Mouse (Mus musculus) limb, embryonic 11.5 days (tissue): Measurements from ENCODE around the gene Serinc4. TPM values are rescaled to one million over a fixed set of nuclear protein-coding genes. Genes with fewer than 3 reads are reported as not detected.
A peak's percentile ranks its signal among the peaks of the same experiment; 100 is the strongest.

ENCODE experiments used
- ATAC-seq: fragments of 200-750 bp; cut with Nextera tagmentation; 2 replicates; pipeline ENCODE4 v1.8.0; 2017; ENCODE audit warnings: low read depth; ENCODE audit not compliant: insufficient number of reproducible peaks, low FRiP score, low TSS enrichment
- DNase-seq: peaks from one replicate; pipeline ENCODE4 v3.0.0-alpha.2; 2015; ENCODE audit warnings: low spot score
- H3K27ac ChIP-seq: fragments of 300-500 bp; sonication (generic); replicated peaks from 2 replicates; pipeline ENCODE4 v1.5.1; 2014; ENCODE audit warnings: low read depth, mild to moderate bottlenecking, low read length
- H3K27me3 ChIP-seq: fragments of 300-500 bp; sonication (generic); 2 replicates; pipeline ENCODE4 v1.6.1; 2014; ENCODE audit warnings: mild to moderate bottlenecking, low read length, mixed read lengths; ENCODE audit not compliant: control insufficient read depth, insufficient read depth
- H3K36me3 ChIP-seq: fragments of 300-500 bp; sonication (generic); 2 replicates; pipeline ENCODE4 v1.6.1; 2014; ENCODE audit warnings: mild to moderate bottlenecking, low read length, moderate library complexity, mixed read lengths; ENCODE audit not compliant: control insufficient read depth, insufficient read depth
- H3K4me1 ChIP-seq: fragments of 300-500 bp; sonication (generic); 2 replicates; pipeline ENCODE4 v1.6.1; 2014; ENCODE audit warnings: low read length, mixed read lengths; ENCODE audit not compliant: control insufficient read depth, insufficient read depth
- H3K4me2 ChIP-seq: fragments of 300-500 bp; sonication (generic); 2 replicates; pipeline ENCODE4 v1.6.1; 2014; ENCODE audit warnings: low read depth, mild to moderate bottlenecking, moderate library complexity; ENCODE audit not compliant: severe bottlenecking
- H3K4me3 ChIP-seq: fragments of 300-500 bp; sonication (generic); 2 replicates; pipeline ENCODE4 v1.5.1; 2014; ENCODE audit warnings: low read depth, low read length
- H3K9ac ChIP-seq: fragments of 300-500 bp; sonication (generic); 2 replicates; pipeline ENCODE4 v1.6.1; 2014; ENCODE audit warnings: mild to moderate bottlenecking, low read length
- H3K9me3 ChIP-seq: fragments of 300-500 bp; sonication (generic); 2 replicates; pipeline ENCODE4 v1.6.1; 2016; ENCODE audit warnings: low read length; ENCODE audit not compliant: control insufficient read depth
- WGBS: fragments of 180-500 bp; shearing (Covaris S2); extraction: QIAGEN DNeasy Blood & Tissue Kit; methylation state at CpG from one replicate; pipeline ENCODE4 v1.1.7; 2014; 5-methylcytosine and 5-hydroxymethylcytosine counted together
- polyA plus RNA-seq: library from polyadenylated mRNA; unstranded; fragments of >200 nt; fragmentation: Nextera tagmentation; extraction: Ambion mirVana; gene quantifications from 2 replicates; pipeline ENCODE4 v1.2.1, GENCODE M21; 2014

Serinc4 gene
- polyA plus RNA-seq, 1 experiment from 2014 or later = 0.12 TPM

- Histone ChIP-seq H3K27me3 (no peaks in the 10 kb centered on the region), H3K4me2 (no peak overlapping the region), H3K4me1 (peaks cover 13% of the 10 kb centered on the region), H3K9ac (no peak overlapping the region), H3K9me3 (no peaks in the 10 kb centered on the region), H3K4me3 (no peak overlapping the region), H3K27ac (no peak overlapping the region), H3K36me3 (peaks cover 7% of the 10 kb centered on the region; the same call in 1 of the 2 replicates)
- WGBS = 87% methylated on average over 4 of the region's 4 CpGs
- ATAC-seq = no peak
- no peak for DNase-seq
These were observed 4.2 kb downstream of the Serinc4 start for GRCm38 (mm10) chr2:121452361-121452760.

- no peaks in the 10 kb centered on the region for H3K27me3 ChIP-seq
- H3K9me3 ChIP-seq = no peaks in the 10 kb centered on the region
- peak overlapping the region; percentile 100 for H3K4me3 ChIP-seq
- H3K27ac ChIP-seq = no peak overlapping the region
- DNase-seq (no peak), ATAC-seq (no peak)
- H3K9ac ChIP-seq = peak overlapping the region; percentile 94
- 1% methylated on average over 7 of the region's 7 CpGs for WGBS
- peaks cover 7% of the 10 kb centered on the region; the same call in 1 of the 2 replicates for H3K36me3 ChIP-seq
- H3K4me1 ChIP-seq = peaks cover 13% of the 10 kb centered on the region
- H3K4me2 ChIP-seq = peak overlapping the region; percentile 85
These were observed 6.5 kb downstream of the Serinc4 start for GRCm38 (mm10) chr2:121450093-121450492.

GRCm38 (mm10) chr2:121449545-121450011, 7.0 kb downstream of the Serinc4 start:
- H3K27ac ChIP-seq = peak overlapping the region; percentile 90; the same call in 1 of the 2 replicates
- H3K36me3 ChIP-seq = peaks cover 7% of the 10 kb centered on the region; the same call in 1 of the 2 replicates
- no peaks in the 10 kb centered on the region for H3K9me3 ChIP-seq
- peak overlapping the region; percentile 100 for H3K4me3 ChIP-seq
- DNase-seq (peak; percentile 54), ATAC-seq (peak; percentile 0)
- WGBS = under 1% methylated on average over 53 of the region's 54 CpGs
- H3K4me1 ChIP-seq = peaks cover 13% of the 10 kb centered on the region
- peak overlapping the region; percentile 85 for H3K4me2 ChIP-seq
- H3K27me3 ChIP-seq = no peaks in the 10 kb centered on the region
- H3K9ac ChIP-seq = peak overlapping the region; percentile 94

- H3K9ac ChIP-seq = peak within 1 kb of the TSS; percentile 94
- peak; percentile 98 for ATAC-seq
- H3K4me1 ChIP-seq = peaks cover 13% of the 10 kb centered on the region
- H3K4me2 ChIP-seq = peak within 1 kb of the TSS; percentile 85
- H3K9me3 ChIP-seq = no peaks in the 10 kb centered on the region
- under 1% methylated on average over 64 of the region's 74 CpGs for WGBS
- H3K36me3 ChIP-seq = peaks cover 5% of the 10 kb centered on the region; the same call in 1 of the 2 replicates
- DNase-seq = peak; percentile 99
- H3K27ac ChIP-seq = peak within 1 kb of the TSS; percentile 90
- H3K4me3 ChIP-seq = peak within 1 kb of the TSS; percentile 100
- H3K27me3 ChIP-seq = no peaks in the 10 kb centered on the region
These were observed 7.6 kb downstream of the Serinc4 start, which contains the start of gene Serf2 for GRCm38 (mm10) chr2:121448739-121449535. Gene Serf2, plus strand, starts transcription at chr2:121449195.

- Histone ChIP-seq H3K27me3 (no peaks in the 10 kb centered on the region), H3K4me1 (peaks cover 13% of the 10 kb centered on the region), H3K4me2 (peak overlapping the region; percentile 72), H3K27ac (peak overlapping the region; percentile 68), H3K4me3 (peak overlapping the region; percentile 100), H3K36me3 (peaks cover 4% of the 10 kb centered on the region; the same call in 1 of the 2 replicates), H3K9ac (peak overlapping the region; percentile 49; the same call in 1 of the 2 replicates), H3K9me3 (no peaks in the 10 kb centered on the region)
- DNase-seq (peak; percentile 43), ATAC-seq (no peak)
- 17% methylated on average over 9 of the region's 9 CpGs for WGBS
These were observed 8.4 kb downstream of the Serinc4 start for GRCm38 (mm10) chr2:121448136-121448535.

- 87% methylated on average over 3 of the region's 3 CpGs for WGBS
- Histone ChIP-seq H3K27ac (no peak overlapping the region), H3K4me2 (no peak overlapping the region), H3K9ac (no peak overlapping the region), H3K27me3 (no peaks in the 10 kb centered on the region), H3K4me3 (no peak overlapping the region), H3K4me1 (peaks cover 14% of the 10 kb centered on the region), H3K9me3 (no peaks in the 10 kb centered on the region), H3K36me3 (no peaks in the 10 kb centered on the region)
- DNase-seq = no peak
- no peak for ATAC-seq
These were observed 9.6 kb downstream of the Serinc4 start for GRCm38 (mm10) chr2:121447006-121447405.

GRCm38 (mm10) chr2:121446506-121446905, 10.1 kb downstream of the Serinc4 start:
- 73% methylated on average over 4 of the region's 4 CpGs for WGBS
- no peak overlapping the region for H3K27ac ChIP-seq
- peaks cover 18% of the 10 kb centered on the region for H3K4me1 ChIP-seq
- no peaks in the 10 kb centered on the region for H3K36me3 ChIP-seq
- no peaks in the 10 kb centered on the region for H3K27me3 ChIP-seq
- H3K4me2 ChIP-seq = no peak overlapping the region
- no peak overlapping the region for H3K4me3 ChIP-seq
- H3K9ac ChIP-seq = no peak overlapping the region
- no peaks in the 10 kb centered on the region for H3K9me3 ChIP-seq
- no peak for DNase-seq
- ATAC-seq = no peak

- no peaks in the 10 kb centered on the region for H3K9me3 ChIP-seq
- 77% methylated on average over 3 of the region's 3 CpGs for WGBS
- no peak overlapping the region for H3K4me2 ChIP-seq
- ATAC-seq = no peak
- no peak for DNase-seq
- no peaks in the 10 kb centered on the region for H3K36me3 ChIP-seq
- H3K27ac ChIP-seq = no peak overlapping the region
- no peak overlapping the region for H3K4me3 ChIP-seq
- no peak overlapping the region for H3K9ac ChIP-seq
- H3K27me3 ChIP-seq = no peaks in the 10 kb centered on the region
- H3K4me1 ChIP-seq = peaks cover 9% of the 10 kb centered on the region
These were observed 11.5 kb downstream of the Serinc4 start for GRCm38 (mm10) chr2:121445117-121445516.
